Mouse (Mus musculus): ENCODE results near the gene Btg1.

DNA sequence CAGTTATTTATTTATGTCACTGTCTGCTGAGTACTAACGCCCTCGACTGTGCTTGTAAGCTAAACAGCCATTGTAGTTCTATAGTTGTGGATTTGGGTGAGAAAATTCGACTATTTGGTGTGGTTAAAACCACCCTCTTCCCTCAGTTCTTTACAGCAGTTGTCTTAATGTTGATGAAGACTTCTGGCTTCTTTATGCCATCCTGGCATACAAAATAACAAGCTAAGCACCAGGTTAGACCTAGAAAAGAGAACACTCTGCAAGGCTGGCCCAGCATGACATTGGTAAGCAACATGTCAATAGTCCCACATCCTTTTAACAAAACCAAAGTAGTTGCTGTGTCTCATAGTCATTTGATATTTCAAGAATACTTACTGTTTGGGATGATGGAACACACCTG is 14.5 kb upstream of the Btg1 start:
- TF ChIP-seq CTCF (IDR thresholded peaks at IDR 0.05; ENCODE audit: control insufficient read depth, insufficient read depth, insufficient replicate concordance, low read depth, low read length) = no peak
- no peak for TF ChIP-seq POLR2A (IDR thresholded peaks at IDR 0.05; ENCODE audit: control insufficient read depth, low read depth, low read length)
